Mouse (Mus musculus): ENCODE data around the gene Rad51d.

GRCm38 (mm10) chr11:82908608-82908989 lies 18.2 kb upstream of the Rad51d start:
- no peak for TF ChIP-seq POLR2A (IDR thresholded peaks at IDR 0.05; ENCODE audit: extremely low read depth, insufficient read depth, low read length)
- no peak for TF ChIP-seq CTCF (IDR thresholded peaks at IDR 0.05; ENCODE audit: extremely low read depth, insufficient read depth, low read length)

Data from cortical plate, adult 2 months (tissue).